Mouse (Mus musculus): Measurements from ENCODE around the gene Fam219a.
A peak's percentile ranks its signal among the peaks of the same experiment; 100 is the strongest.

Gene Fam219a

DNA sequence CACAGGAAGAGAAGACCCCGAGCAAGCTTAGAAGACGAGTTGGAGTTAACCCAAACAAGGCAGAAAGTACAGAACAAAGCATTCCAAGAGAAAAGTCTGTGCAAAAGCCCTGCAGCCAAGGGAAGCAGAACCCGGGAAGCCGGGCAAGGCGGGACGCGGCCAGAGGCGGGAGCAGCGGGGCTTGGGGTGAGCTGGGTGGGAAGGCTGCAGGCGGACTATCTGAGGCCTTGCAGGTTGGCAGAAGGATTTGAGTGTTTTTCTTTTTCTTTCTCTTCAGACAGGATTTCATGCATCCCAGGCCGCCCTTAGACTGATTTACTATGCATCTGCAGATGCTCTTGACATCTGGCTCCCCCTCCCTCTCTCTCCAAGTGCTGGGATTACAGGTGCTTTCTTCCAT lies 16.2 kb downstream of the Fam219a start:
- DNase-seq = no peak

DNA sequence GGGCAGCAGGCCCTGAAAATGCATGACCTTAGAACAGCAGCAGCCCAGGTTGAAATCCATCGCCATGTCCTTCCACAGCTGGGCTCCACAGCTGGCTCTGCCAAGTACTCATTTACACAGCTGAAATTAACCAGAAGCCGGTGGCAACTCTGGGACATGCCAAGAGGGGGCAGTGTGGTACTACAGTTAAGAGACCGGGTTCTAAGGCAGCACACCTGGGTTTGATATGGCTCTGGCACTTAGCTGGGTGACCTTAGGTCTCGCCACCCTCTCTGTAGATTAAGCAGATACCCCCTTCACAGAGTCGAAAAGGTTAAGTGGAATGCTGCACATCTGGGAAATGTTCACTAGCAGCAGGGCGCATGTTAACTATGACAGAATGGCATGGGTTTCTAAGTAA lies 16.8 kb downstream of the Fam219a start:
- DNase-seq = peak; percentile 44

DNA sequence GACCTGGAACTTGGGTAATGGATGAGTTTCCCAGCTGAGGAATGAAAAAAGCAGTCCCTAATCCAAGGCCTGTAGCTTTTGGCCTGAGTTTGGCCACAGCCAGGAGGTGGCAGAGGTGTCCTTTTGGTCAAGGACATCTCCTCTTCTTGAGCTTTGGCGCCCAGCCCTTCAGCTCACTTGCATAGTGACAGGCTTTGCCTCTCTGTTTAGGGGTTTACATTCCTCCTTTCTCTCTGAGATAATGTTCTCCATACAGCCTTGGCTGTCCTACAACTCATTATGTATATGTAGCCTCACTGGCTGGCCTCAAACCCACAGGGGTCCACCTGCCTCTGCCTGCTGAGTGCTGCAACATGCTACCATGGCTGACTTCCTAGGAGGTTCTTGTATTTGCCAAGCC lies 22.3 kb downstream of the Fam219a start:
- DNase-seq = no peak

DNA sequence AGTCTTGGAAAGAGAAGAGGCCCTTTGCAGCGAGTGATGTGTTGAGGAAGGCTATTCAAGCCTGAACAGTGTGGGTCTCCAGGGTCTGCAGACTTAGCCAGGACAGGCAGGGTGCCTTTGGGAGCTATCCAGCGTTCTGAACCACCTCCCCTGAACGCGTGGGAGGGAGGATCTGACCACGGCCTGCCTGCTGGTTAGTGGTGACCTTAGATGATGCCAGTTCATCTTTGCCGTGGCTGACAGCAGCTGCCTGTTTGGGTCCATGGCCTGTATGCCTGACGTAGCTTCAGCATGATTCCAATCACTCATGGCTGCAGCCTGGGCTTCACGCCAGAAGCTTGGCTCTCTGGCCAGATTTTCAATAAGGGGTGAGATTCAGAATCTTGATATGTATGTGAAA lies 23.4 kb downstream of the Fam219a start:
- DNase-seq = no peak

DNA sequence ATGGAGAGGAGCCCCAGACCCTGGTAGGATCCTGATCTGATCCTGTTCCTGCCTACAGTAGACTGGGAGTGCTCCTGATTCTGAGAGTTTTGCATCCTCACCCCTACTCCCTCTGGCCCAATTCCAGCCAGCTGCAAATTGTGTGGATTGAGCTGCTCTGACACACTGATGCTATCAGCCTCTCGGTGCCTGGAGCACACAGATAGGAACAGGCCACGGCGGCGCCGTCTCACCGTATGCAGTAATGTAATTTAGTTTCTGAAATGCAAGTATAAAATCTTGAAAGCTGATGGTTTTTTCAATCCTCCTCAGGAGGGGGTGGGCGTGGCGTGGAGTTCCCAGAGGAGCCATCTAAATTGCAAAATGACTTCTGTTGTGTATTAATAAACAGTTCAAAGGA lies 27.2 kb downstream of the Fam219a start:
- DNase-seq = no peak

DNA sequence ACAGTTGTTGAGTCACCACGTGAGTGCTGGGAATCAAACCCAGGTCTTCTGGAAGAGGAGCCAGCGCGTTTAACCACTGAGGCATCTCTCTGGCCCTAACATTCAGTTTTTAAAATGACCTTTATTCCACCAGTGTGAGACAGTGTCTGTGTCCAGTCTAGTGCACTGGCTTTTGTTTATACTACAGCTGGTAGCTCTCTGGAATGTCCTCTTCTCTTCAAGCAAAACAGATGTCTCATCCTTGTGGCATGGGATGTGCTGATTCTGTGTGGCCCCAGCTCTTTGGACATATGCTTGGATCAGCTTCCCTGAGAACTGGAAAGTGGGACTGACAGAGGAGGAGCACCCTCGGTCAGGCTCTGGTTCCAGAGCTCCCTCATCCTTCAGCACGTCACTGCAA lies 34.5 kb downstream of the Fam219a start:
- DNase-seq = no peak

DNA sequence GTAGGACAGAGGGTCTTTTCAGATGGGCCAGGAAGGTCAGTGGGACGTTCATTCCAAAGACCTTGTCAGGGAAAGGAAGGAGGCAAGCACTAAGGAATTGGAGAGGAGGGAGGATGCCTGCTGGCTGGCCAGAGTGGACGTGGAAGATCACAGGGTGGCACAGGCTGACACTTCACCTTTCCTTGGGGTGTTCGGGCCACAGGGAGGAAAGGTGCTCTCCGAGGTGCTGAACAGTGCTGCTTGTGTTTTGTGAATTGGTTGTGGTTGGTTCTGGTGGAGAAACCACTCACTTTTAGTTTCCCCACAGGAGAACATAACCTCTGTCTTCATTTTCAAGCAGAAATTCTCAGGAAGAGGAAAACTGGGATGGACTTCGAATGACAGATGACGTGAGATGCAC lies 36.9 kb downstream of the Fam219a start:
- DNase-seq = no peak

DNA sequence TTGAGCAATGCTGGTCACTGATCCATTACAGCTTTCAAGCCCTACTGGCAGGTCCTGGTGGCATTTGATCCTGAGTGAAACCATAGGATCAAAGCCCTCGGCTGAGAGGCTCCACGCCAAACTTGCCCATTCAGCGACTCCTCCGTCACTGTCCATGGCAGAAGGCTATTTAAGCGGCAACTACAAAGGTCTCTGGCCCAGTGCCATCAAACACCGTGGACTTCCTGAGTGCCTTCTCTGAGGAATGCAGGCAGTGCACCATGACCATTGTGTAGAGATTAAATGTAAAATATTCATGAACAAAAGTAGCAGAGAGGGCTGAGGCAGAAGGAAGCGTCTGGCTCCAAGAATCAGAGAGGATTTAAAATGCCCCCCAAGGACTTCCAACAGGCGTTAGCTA lies 41.3 kb downstream of the Fam219a start:
- no peak for DNase-seq

DNA sequence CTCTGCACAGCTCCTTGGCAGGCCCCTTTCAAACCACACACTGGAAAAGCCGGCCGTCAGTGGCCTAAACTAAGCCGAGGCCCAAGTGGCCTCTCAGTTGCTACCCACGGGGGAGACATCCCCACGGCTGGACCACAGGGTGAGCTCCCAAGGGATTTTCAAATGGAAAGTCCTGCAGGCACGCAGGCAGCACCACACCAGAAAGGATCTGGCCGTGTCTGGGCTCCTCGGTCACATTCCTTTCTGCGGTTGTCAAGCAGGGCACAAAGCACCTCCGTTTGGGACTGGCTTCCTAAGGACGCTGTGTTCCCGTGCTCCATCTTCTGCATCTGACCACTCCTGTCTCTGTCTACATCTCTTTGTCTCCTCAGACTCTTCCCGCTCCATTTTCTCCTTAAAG lies 42.3 kb downstream of the Fam219a start:
- DNase-seq = no peak

DNA sequence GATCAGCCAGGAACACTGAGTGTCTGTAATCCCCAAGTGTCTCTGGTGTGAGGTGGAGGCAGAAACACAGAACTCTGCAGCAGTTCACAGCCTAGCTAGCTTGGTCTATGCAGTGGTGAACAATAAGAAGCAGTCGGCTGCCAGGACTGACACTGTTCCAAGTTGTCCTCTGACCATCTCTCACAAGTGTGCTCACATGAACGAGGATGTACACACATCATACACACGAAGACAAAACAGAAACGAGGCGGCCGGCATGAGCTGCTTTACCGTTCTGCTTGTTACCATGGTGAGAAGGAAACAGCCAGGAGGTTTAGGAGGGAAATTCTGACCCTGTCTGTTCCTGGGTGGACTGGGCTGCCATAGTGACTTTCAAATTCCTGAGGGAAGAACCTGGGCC lies 42.8 kb downstream of the Fam219a start:
- DNase-seq = no peak

DNA sequence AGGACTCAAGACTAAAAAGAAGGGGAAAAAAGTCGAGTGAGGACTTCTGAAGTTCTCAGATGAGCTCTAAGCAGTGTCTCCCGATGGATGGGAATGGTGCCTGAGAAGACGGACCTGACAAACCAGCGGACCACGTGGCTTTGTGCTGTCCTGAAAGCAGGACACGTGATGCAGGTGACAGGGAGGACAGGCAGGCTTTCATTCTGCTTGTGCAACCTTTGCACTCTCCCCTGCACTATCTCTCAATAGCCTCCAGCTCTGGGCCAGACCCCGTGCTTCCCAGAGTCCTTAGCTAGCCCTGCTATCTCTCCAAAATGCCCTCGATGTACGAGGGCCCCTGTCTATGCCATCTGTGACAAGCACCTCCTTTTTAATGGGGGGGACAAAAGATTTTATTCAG lies 44.5 kb downstream of the Fam219a start:
- DNase-seq = no peak

DNA sequence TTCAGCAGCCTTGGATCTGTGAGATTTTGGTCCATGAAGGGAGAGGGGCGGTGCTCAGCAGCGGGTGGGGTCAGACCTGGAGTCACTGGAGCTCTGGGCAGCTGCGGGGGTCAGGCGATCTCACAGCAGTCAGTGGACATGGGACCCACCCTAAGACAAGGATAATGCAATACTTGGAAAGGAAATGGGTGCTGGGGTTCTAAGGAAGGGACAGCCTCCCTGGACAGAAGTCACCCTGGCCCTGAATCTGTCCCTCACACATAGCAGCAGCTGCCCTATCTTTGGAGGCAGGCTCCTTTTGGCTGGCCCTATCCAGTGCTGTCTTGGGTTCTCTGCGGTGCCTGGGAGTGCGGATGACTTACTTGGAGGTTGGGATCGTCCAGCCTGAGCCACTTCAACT lies 45.5 kb downstream of the Fam219a start:
- no peak for DNase-seq

DNA sequence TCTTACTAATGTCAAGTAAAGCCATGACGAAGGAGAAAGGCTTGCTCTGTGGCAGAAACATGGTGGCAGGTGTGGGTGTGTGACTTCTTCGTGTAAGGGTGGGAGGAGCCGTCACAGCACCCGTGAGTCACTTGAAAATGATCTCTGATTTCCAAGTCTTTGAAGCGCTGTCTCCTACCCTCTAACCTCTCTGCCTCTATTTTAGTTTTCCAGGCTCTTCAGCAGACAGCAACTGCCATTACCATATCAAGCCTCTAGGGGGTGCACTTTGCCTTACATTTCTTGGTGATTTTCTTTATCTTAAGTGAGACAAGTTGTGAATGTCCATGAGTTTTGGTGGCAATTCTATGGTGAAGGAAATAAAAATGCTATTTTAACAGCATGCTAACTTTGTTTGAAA lies 46.5 kb downstream of the Fam219a start:
- no peak for DNase-seq

DNA sequence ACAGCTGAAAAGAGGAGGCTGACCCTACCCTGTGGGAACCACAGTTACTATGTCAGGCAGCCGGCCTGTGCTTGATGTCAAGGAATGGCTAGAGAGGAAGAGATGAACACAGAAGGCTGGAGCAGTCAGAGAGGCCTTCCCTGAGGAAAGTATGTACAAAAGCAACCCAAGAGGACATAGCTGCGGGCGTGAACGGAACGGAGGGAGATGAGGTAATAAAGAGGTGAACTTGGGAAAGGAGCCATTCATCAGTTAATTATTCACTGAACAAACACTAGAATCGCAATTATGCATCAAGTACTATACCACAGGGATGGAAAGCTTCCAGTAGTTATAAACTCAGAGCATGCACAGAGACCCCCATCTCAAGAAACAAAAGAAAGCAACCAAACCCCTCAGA lies 47.2 kb downstream of the Fam219a start:
- DNase-seq = no peak

DNA sequence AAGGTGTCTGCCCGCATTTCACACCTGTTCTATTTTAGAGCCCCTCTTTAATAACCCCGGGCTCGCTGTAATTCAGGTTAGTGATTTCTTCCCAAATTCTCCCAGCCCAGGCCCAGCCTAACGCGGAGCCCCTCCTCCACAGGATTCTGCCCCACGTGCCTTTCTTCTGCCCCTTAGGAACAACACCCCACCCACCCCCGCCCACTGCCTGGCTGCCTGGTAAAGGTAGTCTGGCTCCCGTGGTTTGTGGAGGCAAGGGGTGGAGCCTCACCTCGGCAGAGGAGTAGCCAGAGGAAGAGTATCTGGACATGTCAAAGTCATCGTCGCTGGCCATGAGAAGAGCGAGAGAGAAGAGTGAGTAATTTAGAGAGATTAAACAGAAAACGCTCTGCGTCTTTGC lies 48.7 kb downstream of the Fam219a start:
- DNase-seq = no peak

DNA sequence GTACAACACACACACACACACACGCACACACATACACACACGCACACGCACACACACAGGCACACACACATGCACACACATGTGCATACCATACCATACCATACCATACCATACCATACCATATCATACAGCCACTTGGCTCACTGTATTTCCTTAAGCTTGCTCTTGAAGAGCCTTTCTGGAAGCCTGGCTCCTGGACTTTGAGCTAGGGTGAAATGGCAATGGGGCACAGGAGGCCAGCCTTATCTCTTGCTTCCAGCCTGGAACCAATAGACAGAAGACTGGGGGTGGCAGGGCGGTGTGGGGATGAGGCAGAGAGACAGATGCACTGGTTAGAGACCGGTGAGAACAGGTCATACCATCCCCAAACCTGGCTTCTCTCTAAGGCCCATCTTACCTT lies 50.1 kb downstream of the Fam219a start:
- no peak for DNase-seq

DNA sequence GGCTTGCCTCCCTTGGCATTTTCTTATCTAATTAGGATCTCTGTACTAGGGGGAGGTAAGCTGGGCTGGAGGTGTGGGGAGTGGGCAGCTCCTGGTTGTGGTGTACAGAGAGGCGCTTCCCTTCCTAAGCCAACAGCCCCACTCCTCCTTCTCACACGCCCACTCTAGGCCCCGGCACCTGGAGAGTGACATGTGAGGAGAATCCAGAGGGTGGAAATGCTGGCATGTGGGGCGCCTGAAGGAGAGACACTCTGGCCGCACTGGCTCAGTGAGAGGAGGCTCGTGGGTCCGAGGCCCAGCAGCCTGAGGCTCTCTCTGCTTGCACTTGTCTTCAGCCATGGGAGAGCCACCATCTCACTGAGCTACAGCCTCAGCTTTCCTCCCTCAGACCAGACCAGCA lies 51.0 kb downstream of the Fam219a start:
- DNase-seq = no peak

DNA sequence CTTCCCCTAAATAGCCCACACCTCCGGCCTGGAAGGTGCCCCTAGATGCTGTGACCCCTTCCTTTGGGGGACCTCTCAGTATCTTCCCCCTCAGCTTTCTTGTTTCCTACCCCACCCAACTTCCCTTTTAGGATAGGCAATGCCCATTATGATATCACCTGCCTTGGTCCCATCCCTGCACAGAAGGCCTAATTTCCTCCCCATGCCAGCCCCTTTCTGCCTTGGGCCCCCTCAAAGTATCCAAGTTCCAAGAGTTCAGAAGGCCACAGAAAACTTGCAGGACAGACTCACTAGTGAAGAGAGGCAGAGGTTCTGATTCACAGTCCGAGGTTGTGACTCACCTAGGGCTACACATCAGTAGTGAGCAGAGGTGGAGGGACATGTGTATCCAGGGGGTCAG lies 52.1 kb downstream of the Fam219a start, which contains the start of gene 1110017D15Rik:
1110017D15Rik (minus strand) TSS at position 101 of the 400 bp plus-strand sequence.
- DNase-seq = no peak

DNA sequence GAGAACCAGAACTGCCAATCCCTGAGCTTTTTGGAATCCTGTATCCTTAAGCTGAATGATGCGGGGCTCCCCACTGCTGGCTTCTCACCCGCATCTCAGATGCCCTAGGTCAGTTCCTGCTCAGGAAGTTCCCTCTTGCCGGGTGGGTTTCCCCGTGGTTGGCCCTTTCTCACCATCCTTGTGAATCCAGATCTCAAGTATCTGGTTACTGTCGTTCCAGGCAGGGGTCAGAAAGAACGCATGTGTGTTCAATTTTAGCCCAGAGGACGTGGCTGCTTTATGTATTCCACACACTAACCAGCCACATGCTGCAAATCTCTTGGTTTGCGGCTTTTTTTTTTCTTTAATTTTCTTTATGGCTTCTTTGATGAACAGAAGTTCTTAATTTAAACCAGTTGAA lies 55.6 kb downstream of the Fam219a start:
- no peak for DNase-seq

DNA sequence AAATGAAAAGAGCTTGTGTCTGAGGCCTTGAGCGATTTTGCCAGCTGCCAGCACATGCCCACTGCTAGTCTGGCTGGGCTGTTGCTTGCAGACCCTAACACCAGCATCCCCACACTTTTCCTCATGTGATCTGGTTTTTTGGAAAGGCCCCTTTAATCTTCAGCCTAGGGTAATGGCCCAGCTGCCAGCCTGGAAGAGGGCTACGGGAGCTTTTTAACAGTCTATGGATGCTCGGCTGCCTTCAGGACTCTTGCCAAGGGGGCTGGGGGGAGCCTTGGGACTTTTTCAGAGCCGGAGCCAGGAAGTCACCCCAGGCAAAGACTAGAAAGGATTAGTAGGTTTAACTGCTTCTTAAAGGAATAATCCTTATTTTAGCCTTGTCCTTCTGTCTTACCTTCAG lies 56.0 kb downstream of the Fam219a start:
- no peak for DNase-seq

DNA sequence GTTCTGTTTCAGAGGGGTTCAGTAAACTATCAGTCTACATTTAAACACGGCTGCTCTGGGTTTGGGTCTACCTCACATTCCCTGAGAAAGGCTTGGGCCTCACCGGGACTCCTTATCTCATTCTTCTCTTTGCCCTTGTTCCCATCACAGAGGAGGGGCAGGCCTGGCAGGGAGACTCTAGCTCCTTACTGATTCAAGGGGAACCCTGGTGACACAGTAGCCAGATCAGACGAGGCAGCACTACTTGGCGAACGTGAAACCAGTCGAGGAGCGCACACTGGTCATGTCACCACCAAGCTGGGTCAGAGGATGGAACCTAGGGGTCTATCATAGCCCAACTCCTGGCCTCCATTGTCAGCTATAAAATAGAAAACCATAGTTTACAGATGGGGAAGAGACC lies 61.3 kb downstream of the Fam219a start:
- DNase-seq = no peak

DNA sequence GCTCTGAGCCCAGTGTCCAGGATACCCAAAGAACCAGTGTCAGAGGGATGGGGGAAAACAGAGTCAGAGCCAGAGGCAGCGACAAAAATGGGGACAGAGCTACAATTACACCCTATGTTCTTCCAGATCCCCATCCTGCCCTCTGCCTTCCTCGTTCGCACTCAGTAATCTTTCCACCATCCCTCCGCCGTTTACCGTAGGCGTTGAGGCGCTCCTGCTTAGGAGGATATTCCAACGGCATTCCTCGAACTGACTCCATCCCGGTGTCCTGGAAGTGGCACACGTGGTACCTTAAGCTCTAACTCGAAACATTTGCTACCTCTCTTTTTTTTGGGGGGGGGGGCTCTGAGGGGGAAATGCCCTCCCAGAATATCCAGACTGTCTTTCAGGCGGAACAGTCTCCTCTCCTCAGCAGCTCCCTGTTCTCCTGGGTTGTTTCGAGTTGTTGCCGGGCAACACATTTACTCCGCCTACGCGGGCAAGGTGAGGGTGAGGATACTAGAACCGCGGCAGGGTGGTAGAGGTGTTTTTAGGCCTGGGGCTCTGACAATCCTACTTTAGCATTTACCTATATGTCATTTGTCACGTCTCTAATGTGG lies 61.9 kb downstream of the Fam219a start:
- no peak for DNase-seq

DNA sequence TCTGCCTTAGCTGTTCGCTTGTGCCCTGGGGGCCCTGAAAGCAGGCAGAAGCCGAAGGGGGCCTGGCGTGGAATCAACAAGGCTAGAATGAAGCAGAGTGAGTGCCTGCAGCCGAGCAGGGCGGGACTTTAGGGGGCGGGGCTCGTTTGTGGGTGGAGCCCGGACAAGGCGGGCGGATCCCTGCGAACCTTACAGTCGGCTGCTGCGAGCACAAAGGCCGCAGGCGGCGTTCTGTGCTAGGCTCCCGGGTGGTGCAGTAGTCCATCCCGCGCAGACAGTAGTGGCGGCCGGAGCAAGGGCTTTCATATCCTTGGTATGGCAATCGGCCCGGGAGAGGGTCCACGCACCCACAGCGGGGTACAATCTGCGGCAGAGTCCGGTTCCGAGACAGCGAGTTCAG lies 62.4 kb downstream of the Fam219a start:
- DNase-seq = peak; percentile 83

DNA sequence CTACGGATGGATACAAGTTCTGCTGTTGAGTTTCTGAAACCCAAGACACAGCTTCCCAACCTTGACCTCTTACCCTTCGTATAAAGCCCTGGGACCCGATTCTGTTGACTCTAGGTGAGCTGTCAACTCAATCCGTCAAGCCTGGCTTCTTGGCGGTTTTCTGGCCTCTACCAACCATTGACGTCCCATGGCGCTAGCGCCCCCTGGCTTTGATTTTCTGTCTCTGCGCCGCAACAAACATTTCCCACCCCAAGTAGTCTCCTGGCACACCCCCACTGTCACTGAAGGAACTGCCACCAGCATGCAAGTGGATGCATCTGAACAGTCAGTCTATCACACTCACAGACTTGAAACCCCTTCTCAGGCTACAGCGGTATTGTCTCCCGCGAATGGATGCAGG lies 63.2 kb downstream of the Fam219a start:
- peak; percentile 48 for DNase-seq

DNA sequence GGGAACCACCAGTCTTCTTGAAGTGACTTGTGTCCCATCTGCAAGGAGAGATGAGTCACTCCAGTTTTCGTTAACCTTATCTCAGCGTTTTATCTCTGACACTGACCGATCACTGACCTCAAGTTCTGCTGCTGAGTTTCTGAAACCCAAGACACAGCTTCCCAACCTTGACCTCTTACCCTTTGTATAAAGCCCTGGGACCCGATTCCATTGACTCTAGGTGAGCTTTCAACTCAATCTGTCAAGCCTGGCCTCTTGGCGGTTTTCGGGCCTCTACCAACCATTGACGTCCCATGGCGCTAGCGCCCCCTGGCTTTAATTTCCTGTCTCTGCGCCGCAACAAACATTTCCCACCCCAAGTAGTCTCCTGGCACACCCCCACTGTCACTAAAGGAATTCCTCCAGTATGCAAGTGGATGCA lies 64.2 kb downstream of the Fam219a start:
- no peak for DNase-seq

DNA sequence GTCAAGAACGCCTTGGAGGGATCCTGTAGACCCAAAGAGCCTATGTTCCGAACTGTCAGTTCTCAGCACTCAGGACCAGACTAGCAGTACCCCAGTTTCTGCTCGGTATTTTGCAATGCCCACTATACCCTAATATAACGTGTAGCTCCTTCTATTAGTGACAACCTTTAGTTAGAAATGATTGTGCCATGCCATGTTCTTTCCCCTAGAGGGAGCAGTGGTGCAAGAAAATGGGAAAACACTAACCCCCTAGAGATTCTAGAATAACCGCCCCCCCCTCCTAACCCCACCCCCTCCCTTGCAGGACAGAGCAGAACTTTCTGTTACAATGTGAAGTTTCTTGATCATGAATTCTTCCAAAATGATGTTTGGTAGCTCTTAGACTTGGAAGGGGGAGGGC lies 65.0 kb downstream of the Fam219a start:
- no peak for DNase-seq

Measured in right cerebral cortex, postnatal 25 days (tissue).